Mouse (Mus musculus): ENCODE measurements around the gene Rbfox3. TPM values are rescaled to one million over a fixed set of nuclear protein-coding genes. Genes with fewer than 3 reads are reported as not detected.

The Rbfox3 gene
- polyA plus RNA-seq, 1 experiment: not detected

- no peak for TF ChIP-seq GATA1 (IDR thresholded peaks at IDR 0.05; ENCODE audit: low read length)
These were observed 196.5 kb downstream of the Rbfox3 start for GRCm38 (mm10) chr11:118714601-118715524.

GRCm38 (mm10) chr11:118712761-118713160 lies 198.6 kb downstream of the Rbfox3 start:
- TF ChIP-seq GATA1 (IDR thresholded peaks at IDR 0.05; ENCODE audit: low read length): no peak

GRCm38 (mm10) chr11:118712058-118712457 lies 199.3 kb downstream of the Rbfox3 start:
- no peak for TF ChIP-seq GATA1 (IDR thresholded peaks at IDR 0.05; ENCODE audit: low read length)

- TF ChIP-seq GATA1 (IDR thresholded peaks at IDR 0.05; ENCODE audit: low read length): no peak
These were observed 201.4 kb downstream of the Rbfox3 start for GRCm38 (mm10) chr11:118710035-118710434.

GRCm38 (mm10) chr11:118696226-118696930 lies 215.0 kb downstream of the Rbfox3 start:
- no peak for TF ChIP-seq GATA1 (IDR thresholded peaks at IDR 0.05; ENCODE audit: low read length)

- TF ChIP-seq GATA1 (IDR thresholded peaks at IDR 0.05; ENCODE audit: low read length): no peak
These were observed 218.1 kb downstream of the Rbfox3 start for GRCm38 (mm10) chr11:118693276-118693675.

- TF ChIP-seq GATA1 (IDR thresholded peaks at IDR 0.05; ENCODE audit: low read length): no peak
These were observed 221.1 kb downstream of the Rbfox3 start for GRCm38 (mm10) chr11:118690262-118690661.

- TF ChIP-seq GATA1 (IDR thresholded peaks at IDR 0.05; ENCODE audit: low read length): no peak
These were observed 226.0 kb downstream of the Rbfox3 start for GRCm38 (mm10) chr11:118685397-118685796.

- no peak for TF ChIP-seq GATA1 (IDR thresholded peaks at IDR 0.05; ENCODE audit: low read length)
These were observed 226.7 kb downstream of the Rbfox3 start for GRCm38 (mm10) chr11:118684665-118685064.

GRCm38 (mm10) chr11:118680699-118681098 lies 230.7 kb downstream of the Rbfox3 start:
- no peak for TF ChIP-seq GATA1 (IDR thresholded peaks at IDR 0.05; ENCODE audit: low read length)

GRCm38 (mm10) chr11:118679736-118680410 lies 231.5 kb downstream of the Rbfox3 start:
- TF ChIP-seq GATA1 (IDR thresholded peaks at IDR 0.05; ENCODE audit: low read length): no peak

- TF ChIP-seq GATA1 (IDR thresholded peaks at IDR 0.05; ENCODE audit: low read length): no peak
These were observed 232.8 kb downstream of the Rbfox3 start for GRCm38 (mm10) chr11:118678515-118679104.

- no peak for TF ChIP-seq GATA1 (IDR thresholded peaks at IDR 0.05; ENCODE audit: low read length)
These were observed 234.1 kb downstream of the Rbfox3 start for GRCm38 (mm10) chr11:118677277-118677676.

- no peak for TF ChIP-seq GATA1 (IDR thresholded peaks at IDR 0.05; ENCODE audit: low read length)
These were observed 235.0 kb downstream of the Rbfox3 start for GRCm38 (mm10) chr11:118676364-118676763.

- no peak for TF ChIP-seq GATA1 (IDR thresholded peaks at IDR 0.05; ENCODE audit: low read length)
These were observed 239.4 kb downstream of the Rbfox3 start for GRCm38 (mm10) chr11:118671958-118672357.

All from G1E-ER4 (cell line).